Mouse (Mus musculus): ENCODE data around the gene Plekhh2. TPM values are rescaled to one million over a fixed set of nuclear protein-coding genes. Genes with fewer than 3 reads are reported as not detected.

The Plekhh2 gene
- polyA plus RNA-seq, 1 experiment from 2014 or later = 8.8 TPM

- Histone ChIP-seq H3K36me3 (peaks cover 32% of the 10 kb centered on the region), H3K4me1 (peaks cover 29% of the 10 kb centered on the region), H3K27me3 (no peaks in the 10 kb centered on the region), H3K27ac (no peak overlapping the region), H3K9ac (no peak overlapping the region), H3K9me3 (no peaks in the 10 kb centered on the region), H3K4me2 (replicated peaks) (no peak overlapping the region), H3K4me3 (no peak overlapping the region)
- ATAC-seq (ENCODE audit: low FRiP score, low read depth) = no peak
- 88% methylated on average over 5 of the region's 5 CpGs for WGBS
These were observed 90.1 kb downstream of the Plekhh2 start for GRCm38 (mm10) chr17:84601805-84602204.

- peaks cover 39% of the 10 kb centered on the region for H3K36me3 ChIP-seq
- H3K4me2 ChIP-seq (replicated peaks) = no peak overlapping the region
- WGBS = 68% methylated on average over 9 of the region's 9 CpGs
- H3K9me3 ChIP-seq = no peaks in the 10 kb centered on the region
- no peak overlapping the region for H3K27ac ChIP-seq
- no peak overlapping the region for H3K9ac ChIP-seq
- ATAC-seq (ENCODE audit: low FRiP score, low read depth) = no peak
- H3K4me1 ChIP-seq = peaks cover 28% of the 10 kb centered on the region
- H3K27me3 ChIP-seq = no peaks in the 10 kb centered on the region
- no peak overlapping the region for H3K4me3 ChIP-seq
These were observed 91.5 kb downstream of the Plekhh2 start for GRCm38 (mm10) chr17:84603202-84603627.

DNA sequence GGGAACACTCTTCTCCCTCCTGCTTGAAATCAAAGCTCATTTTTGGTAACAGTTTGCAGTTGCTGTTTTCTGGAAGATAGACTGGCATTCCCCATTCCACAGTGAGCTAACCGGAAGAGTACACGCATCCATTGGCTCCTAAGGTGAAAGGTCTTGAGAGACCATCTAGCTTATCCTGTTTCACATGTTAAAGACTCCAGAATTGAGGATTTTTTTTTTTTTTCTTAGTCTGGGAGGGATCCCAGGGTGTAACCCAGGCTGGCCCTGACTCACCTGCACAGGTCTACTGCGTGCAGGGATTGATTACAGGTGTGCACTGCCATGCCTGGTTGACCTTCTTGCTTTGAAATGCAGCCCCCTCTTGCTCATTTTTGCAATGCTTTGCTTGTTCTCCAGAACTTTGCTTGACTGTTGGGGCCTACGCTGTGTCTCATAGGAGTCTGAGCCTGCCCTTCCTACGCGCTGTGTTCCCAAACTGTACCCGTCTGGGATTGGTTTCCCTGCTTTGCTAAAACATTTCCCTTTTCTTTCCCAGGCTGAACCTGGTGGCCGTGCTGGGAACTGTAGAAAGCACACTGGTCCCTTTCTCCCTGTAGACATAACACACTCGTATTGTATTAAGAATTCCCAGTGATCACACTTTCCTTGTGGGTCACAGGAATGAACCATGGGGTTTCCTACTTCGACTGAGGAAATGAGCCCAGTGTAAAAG lies 92.2 kb downstream of the Plekhh2 start:
- H3K27ac ChIP-seq = no peak overlapping the region; the same call in 1 of the 2 replicates
- ATAC-seq (ENCODE audit: low FRiP score, low read depth) = no peak
- H3K27me3 ChIP-seq = no peaks in the 10 kb centered on the region
- H3K4me2 ChIP-seq (replicated peaks) = no peak overlapping the region
- 89% methylated on average over 10 of the region's 10 CpGs for WGBS
- no peak overlapping the region for H3K4me3 ChIP-seq
- no peaks in the 10 kb centered on the region for H3K9me3 ChIP-seq
- peaks cover 26% of the 10 kb centered on the region for H3K4me1 ChIP-seq
- H3K9ac ChIP-seq = no peak overlapping the region
- H3K36me3 ChIP-seq = peaks cover 42% of the 10 kb centered on the region

GRCm38 (mm10) chr17:84606976-84607375 lies 95.3 kb downstream of the Plekhh2 start:
- Histone ChIP-seq H3K36me3 (peaks cover 52% of the 10 kb centered on the region), H3K4me2 (replicated peaks) (no peak overlapping the region), H3K9ac (no peak overlapping the region), H3K4me1 (peaks cover 11% of the 10 kb centered on the region; the same call in 1 of the 2 replicates), H3K27ac (no peak overlapping the region), H3K27me3 (no peaks in the 10 kb centered on the region), H3K4me3 (no peak overlapping the region), H3K9me3 (no peaks in the 10 kb centered on the region)
- ATAC-seq (ENCODE audit: low FRiP score, low read depth) = no peak
- 52% methylated on average over 13 of the region's 13 CpGs for WGBS

DNA sequence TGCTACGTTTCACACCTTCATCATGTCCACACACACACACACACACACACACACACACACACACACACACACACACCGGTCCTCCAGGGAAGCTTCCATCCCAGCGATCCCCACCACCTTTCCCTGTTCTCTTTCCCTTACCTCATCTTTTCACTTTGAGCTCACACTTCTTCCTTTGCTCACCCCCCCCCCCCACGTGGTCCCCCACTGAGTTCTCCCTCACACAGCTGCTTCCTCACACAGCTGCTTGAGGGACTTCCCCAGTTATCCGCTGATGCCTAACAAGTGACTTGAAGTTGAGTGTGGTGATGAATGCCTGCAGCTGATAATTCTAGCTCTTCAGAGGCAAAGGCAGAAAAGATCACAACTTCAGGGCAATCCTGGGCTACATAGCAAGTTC lies 95.9 kb downstream of the Plekhh2 start:
- Histone ChIP-seq H3K4me2 (replicated peaks) (no peak overlapping the region), H3K36me3 (peaks cover 52% of the 10 kb centered on the region)
- ATAC-seq (ENCODE audit: low FRiP score, low read depth) = no peak

GRCm38 (mm10) chr17:84608606-84609005 lies 96.9 kb downstream of the Plekhh2 start:
- Histone ChIP-seq H3K4me1 (peaks cover 11% of the 10 kb centered on the region; the same call in 1 of the 2 replicates), H3K4me3 (no peak overlapping the region), H3K27ac (no peak overlapping the region), H3K27me3 (no peaks in the 10 kb centered on the region), H3K9ac (no peak overlapping the region), H3K4me2 (replicated peaks) (no peak overlapping the region), H3K9me3 (peaks cover 1% of the 10 kb centered on the region; the same call in 1 of the 2 replicates), H3K36me3 (peaks cover 58% of the 10 kb centered on the region)
- ATAC-seq (ENCODE audit: low FRiP score, low read depth) = no peak
- WGBS = 64% methylated on average over 4 of the region's 4 CpGs

More for the DNA sequence above, 95.9 kb downstream of the Plekhh2 start:
- no peak overlapping the region for H3K4me3 ChIP-seq
- WGBS = 67% methylated on average over 5 of the region's 5 CpGs
- no peaks in the 10 kb centered on the region for H3K27me3 ChIP-seq
- no peak overlapping the region for H3K27ac ChIP-seq
- no peak overlapping the region for H3K9ac ChIP-seq
- H3K4me1 ChIP-seq = peaks cover 11% of the 10 kb centered on the region; the same call in 1 of the 2 replicates
- no peaks in the 10 kb centered on the region for H3K9me3 ChIP-seq

DNA sequence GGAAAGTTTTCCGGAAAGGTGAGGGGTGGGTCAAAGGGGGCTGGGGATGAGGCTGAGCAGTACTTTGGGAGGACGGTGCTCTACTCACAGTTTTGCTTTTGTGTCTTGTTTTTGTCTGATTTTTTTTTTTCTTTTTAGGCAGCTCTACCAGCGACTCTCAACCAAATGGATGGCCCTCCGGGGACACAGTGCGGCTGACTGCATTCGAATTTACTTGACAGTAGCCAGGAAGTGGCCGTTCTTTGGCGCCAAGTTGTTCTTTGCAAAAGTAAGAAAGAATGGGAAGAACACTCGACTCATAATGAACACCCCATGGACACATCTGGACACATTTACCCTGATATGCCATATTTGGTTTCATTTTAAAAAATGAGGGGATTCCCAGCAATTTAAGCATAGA lies 99.8 kb downstream of the Plekhh2 start:
- Histone ChIP-seq H3K4me1 (peaks cover 11% of the 10 kb centered on the region; the same call in 1 of the 2 replicates), H3K27ac (peak overlapping the region; percentile 55; the same call in 1 of the 2 replicates), H3K4me3 (no peak overlapping the region), H3K4me2 (replicated peaks) (no peak overlapping the region), H3K27me3 (no peaks in the 10 kb centered on the region), H3K9ac (no peak overlapping the region), H3K9me3 (peaks cover 6% of the 10 kb centered on the region; the same call in 1 of the 2 replicates), H3K36me3 (peaks cover 59% of the 10 kb centered on the region)
- ATAC-seq (ENCODE audit: low FRiP score, low read depth) = no peak
- 61% methylated on average over 9 of the region's 9 CpGs for WGBS

DNA sequence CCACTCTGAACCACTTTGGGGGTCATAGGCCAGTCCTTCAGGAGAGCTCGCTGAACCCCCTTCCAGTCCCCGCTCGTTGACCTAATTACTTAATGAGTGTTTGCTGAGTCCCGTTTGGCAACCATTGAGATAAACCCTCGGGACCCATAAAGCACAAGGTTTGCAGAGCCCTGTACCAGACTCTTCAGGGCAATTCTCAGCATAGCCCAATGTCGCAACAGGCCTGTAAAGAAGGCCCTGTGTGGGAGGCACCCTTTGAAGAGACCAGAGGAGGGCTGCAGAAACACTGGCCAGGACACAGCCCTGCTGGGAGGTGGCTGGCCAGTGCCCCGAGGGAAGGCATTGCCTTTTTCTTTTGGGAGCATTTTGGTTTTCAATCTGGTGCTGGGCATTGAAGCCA lies 100.3 kb downstream of the Plekhh2 start:
- WGBS = 17% methylated on average over 7 of the region's 7 CpGs
- no peak overlapping the region for H3K4me2 ChIP-seq (replicated peaks)

GRCm38 (mm10) chr17:84615811-84616210 lies 104.1 kb downstream of the Plekhh2 start:
- Histone ChIP-seq H3K27me3 (no peaks in the 10 kb centered on the region), H3K9ac (no peak overlapping the region), H3K4me1 (peaks cover 11% of the 10 kb centered on the region; the same call in 1 of the 2 replicates), H3K9me3 (peaks cover 6% of the 10 kb centered on the region; the same call in 1 of the 2 replicates), H3K36me3 (peaks cover 57% of the 10 kb centered on the region), H3K27ac (no peak overlapping the region), H3K4me3 (no peak overlapping the region), H3K4me2 (replicated peaks) (no peak overlapping the region)
- WGBS = 87% methylated on average over 11 of the region's 11 CpGs
- no peak for ATAC-seq (ENCODE audit: low FRiP score, low read depth)

More for the DNA sequence above, 100.3 kb downstream of the Plekhh2 start:
- ATAC-seq (ENCODE audit: low FRiP score, low read depth) = no peak
- Histone ChIP-seq H3K4me1 (peaks cover 11% of the 10 kb centered on the region; the same call in 1 of the 2 replicates), H3K36me3 (peaks cover 59% of the 10 kb centered on the region), H3K4me3 (no peak overlapping the region), H3K9me3 (peaks cover 6% of the 10 kb centered on the region; the same call in 1 of the 2 replicates), H3K27me3 (no peaks in the 10 kb centered on the region), H3K27ac (no peak overlapping the region; the same call in 1 of the 2 replicates), H3K9ac (no peak overlapping the region)

- H3K4me1 ChIP-seq = peaks cover 6% of the 10 kb centered on the region; the same call in 1 of the 2 replicates
- H3K9me3 ChIP-seq = peaks cover 6% of the 10 kb centered on the region; the same call in 1 of the 2 replicates
- H3K4me3 ChIP-seq = no peak overlapping the region
- no peak for ATAC-seq (ENCODE audit: low FRiP score, low read depth)
- H3K27ac ChIP-seq = no peak overlapping the region
- H3K27me3 ChIP-seq = no peaks in the 10 kb centered on the region
- H3K36me3 ChIP-seq = peaks cover 55% of the 10 kb centered on the region
- no peak overlapping the region for H3K9ac ChIP-seq
- WGBS = 80% methylated on average over 6 of the region's 6 CpGs
- H3K4me2 ChIP-seq (replicated peaks) = no peak overlapping the region
These were observed 104.9 kb downstream of the Plekhh2 start for GRCm38 (mm10) chr17:84616526-84617074.

DNA sequence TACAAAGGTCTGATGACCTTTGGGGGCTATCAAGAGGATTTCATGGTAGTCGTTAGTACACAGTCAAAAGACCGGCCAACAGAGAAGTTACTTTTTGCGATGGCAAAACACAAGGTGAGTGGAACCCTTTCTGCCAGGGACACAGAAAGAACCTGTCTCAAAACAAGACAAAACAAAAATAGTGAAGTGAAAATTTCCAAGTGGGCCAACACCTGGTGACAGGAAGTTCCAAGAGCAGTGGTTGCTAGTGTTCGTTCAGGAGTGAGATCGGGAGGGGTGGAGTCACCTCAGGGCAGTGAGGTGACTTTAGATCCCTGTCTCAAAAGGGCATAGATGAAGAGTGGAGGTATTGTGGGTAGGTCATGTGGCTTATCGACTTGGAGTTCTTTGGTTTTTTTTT lies 106.3 kb downstream of the Plekhh2 start:
- Histone ChIP-seq H3K9me3 (peaks cover 6% of the 10 kb centered on the region; the same call in 1 of the 2 replicates), H3K4me1 (peaks cover 3% of the 10 kb centered on the region), H3K27ac (no peak overlapping the region), H3K36me3 (peaks cover 45% of the 10 kb centered on the region), H3K4me3 (no peak overlapping the region), H3K4me2 (replicated peaks) (no peak overlapping the region), H3K9ac (no peak overlapping the region), H3K27me3 (no peaks in the 10 kb centered on the region)
- 86% methylated on average over 6 of the region's 6 CpGs for WGBS
- ATAC-seq (ENCODE audit: low FRiP score, low read depth) = no peak

- Histone ChIP-seq H3K27me3 (no peaks in the 10 kb centered on the region), H3K27ac (no peak overlapping the region), H3K4me3 (no peak overlapping the region), H3K4me2 (replicated peaks) (no peak overlapping the region), H3K4me1 (peaks cover 7% of the 10 kb centered on the region), H3K36me3 (peaks cover 33% of the 10 kb centered on the region), H3K9me3 (no peaks in the 10 kb centered on the region), H3K9ac (no peak overlapping the region)
- 80% methylated on average over 7 of the region's 7 CpGs for WGBS
- no peak for ATAC-seq (ENCODE audit: low FRiP score, low read depth)
These were observed 107.4 kb downstream of the Plekhh2 start for GRCm38 (mm10) chr17:84619112-84619511.

Data from limb, embryonic 13.5 days (tissue).